Mouse (Mus musculus): Measurements from ENCODE around the gene Rad51.

- no peak for TF ChIP-seq CTCF (IDR thresholded peaks at IDR 0.05; ENCODE audit: borderline replicate concordance, extremely low read depth, insufficient read depth, insufficient read length)
- TF ChIP-seq POLR2A (IDR thresholded peaks at IDR 0.05; ENCODE audit: borderline replicate concordance, extremely low read depth, insufficient read depth, insufficient read length, poor library complexity, severe bottlenecking): no peak
Measured at GRCm38 (mm10) chr2:119111060-119111459, 1.5 kb upstream of the Rad51 start.
